Mouse (Mus musculus): Measurements from ENCODE around the gene Dlgap1. TPM values are rescaled to one million over a fixed set of nuclear protein-coding genes. Genes with fewer than 3 reads are reported as not detected.

Dlgap1 gene
- polyA plus RNA-seq, 1 experiment from 2014 or later: 7.4 TPM

DNA sequence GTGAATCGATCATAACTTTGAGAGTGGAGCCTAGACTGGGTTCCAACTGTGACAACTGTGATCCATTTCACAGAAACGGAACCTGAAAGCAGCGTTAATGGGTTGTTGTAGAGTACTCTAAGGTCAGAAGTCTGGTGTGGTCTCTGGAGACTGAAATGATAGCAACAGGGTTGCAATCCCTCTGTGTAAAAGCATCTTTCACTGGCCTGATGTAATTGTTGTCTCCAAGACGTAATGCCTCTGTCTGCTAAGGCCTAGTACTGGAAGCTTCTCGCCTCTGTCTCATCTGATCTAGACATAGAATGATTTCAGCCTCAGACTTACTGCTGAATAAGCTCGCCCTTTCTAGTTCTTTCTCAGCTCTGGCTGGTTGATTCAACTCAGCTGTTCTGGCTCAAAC, 721.3 kb downstream of the Dlgap1 start:
- H3K27me3 ChIP-seq: no peaks in the 10 kb centered on the region
- H3K36me3 ChIP-seq (replicated peaks): no peaks in the 10 kb centered on the region
- WGBS: 94% methylated on average over 6 of the region's 6 CpGs
- no peak overlapping the region for H3K9ac ChIP-seq
- H3K27ac ChIP-seq: no peak overlapping the region
- no peak overlapping the region for H3K4me3 ChIP-seq (replicated peaks)
- no peak for ATAC-seq (ENCODE audit: low FRiP score)
- H3K4me2 ChIP-seq: no peak overlapping the region
- H3K9me3 ChIP-seq: no peaks in the 10 kb centered on the region
- H3K4me1 ChIP-seq: no peaks in the 10 kb centered on the region

DNA sequence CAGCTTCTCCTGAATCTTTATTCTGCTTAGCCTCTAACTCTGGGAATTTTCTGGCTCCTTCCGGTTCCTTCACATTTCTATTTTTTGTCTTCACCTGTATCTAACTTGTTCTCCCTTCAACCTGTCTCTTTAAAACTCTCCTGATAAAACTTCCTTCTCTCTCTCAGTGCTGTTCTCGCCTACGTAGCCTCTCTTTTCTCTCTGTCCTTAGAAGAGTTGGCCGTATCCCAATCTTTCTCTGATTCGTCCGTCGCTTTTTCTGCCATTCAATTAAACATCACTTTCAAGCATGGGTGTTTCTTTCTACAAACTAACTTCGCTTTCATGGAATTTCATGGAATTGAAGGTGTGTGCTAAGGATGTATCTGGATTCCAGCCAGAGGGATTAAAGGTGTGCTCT, 721.7 kb downstream of the Dlgap1 start:
- H3K4me3 ChIP-seq (replicated peaks): no peak overlapping the region
- H3K4me1 ChIP-seq: no peaks in the 10 kb centered on the region
- H3K27me3 ChIP-seq: no peaks in the 10 kb centered on the region
- H3K4me2 ChIP-seq: no peak overlapping the region
- ATAC-seq (ENCODE audit: low FRiP score): no peak
- H3K27ac ChIP-seq: no peak overlapping the region
- no peaks in the 10 kb centered on the region for H3K9me3 ChIP-seq
- H3K9ac ChIP-seq: no peak overlapping the region
- 91% methylated on average over 8 of the region's 8 CpGs for WGBS
- H3K36me3 ChIP-seq (replicated peaks): no peaks in the 10 kb centered on the region

DNA sequence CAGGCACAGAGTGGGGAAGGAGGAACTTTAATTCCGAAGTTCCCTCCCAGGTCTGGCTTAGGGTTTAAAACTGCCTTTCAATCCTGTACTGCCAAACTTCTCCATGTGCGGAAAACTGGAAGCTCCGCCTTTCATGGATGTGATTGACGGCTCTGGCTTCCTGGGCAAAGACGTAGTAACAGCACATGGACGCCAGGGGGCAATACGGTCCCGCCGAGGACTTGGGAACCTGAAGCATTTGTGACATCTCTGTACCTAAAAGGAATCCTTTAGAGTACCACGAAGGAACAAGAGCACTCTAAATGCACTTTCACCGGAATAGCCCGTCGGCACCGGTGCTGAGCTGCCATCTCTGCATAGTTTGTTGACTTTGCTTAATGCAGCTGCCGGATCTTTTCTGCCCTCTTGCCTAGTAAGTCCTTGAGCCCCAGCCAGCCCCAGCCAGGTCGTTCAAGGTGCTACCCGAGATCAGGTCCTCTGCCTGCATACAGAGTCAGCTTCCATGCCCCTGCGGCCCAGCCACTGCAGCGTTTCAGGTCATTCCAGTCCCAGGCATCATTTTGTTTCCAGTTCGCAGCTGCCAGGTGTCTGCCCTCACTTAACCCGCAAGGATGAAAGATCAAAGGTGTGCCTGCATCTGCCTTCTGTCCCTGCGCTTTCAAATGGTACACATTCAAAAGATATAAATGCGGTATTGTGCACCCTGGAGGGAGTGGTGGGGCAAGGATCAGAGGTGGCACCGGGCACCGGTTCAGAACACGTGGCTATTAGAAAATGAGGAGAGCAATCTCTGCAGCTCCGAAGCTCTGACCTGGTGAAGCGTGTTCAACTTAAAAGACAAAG, 738.3 kb downstream of the Dlgap1 start:
- Histone ChIP-seq H3K27me3 (peaks cover 15% of the 10 kb centered on the region), H3K4me1 (peaks cover 8% of the 10 kb centered on the region; the same call in 1 of the 2 replicates), H3K9me3 (no peaks in the 10 kb centered on the region), H3K4me3 (replicated peaks) (peak overlapping the region; percentile 23), H3K36me3 (replicated peaks) (no peaks in the 10 kb centered on the region), H3K27ac (no peak overlapping the region), H3K9ac (0 out of 2 replicates have a peak overlapping the region, but pooled peaks have one; percentile 17), H3K4me2 (peak overlapping the region; percentile 54)
- peak; percentile 75 for ATAC-seq (ENCODE audit: low FRiP score)
- 5% methylated on average over 28 of the region's 28 CpGs for WGBS

DNA sequence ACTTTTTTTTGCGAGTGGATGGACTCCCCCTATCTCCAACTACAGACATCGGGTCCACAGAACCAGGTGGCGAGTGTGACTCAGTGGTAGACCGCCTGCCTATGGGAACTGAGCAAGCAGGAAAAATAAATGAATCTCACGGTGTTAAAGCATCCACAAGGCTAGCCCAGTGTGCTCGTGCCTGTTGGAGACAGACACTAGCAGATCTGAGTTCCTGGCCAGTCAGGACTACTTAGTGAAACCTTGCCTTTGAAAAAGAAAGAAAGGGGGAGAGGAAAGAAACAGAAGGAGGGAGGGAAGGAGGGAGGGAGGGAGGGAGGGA, 738.9 kb downstream of the Dlgap1 start:
- Histone ChIP-seq H3K27ac (no peak overlapping the region), H3K4me1 (peaks cover 8% of the 10 kb centered on the region; the same call in 1 of the 2 replicates)

DNA sequence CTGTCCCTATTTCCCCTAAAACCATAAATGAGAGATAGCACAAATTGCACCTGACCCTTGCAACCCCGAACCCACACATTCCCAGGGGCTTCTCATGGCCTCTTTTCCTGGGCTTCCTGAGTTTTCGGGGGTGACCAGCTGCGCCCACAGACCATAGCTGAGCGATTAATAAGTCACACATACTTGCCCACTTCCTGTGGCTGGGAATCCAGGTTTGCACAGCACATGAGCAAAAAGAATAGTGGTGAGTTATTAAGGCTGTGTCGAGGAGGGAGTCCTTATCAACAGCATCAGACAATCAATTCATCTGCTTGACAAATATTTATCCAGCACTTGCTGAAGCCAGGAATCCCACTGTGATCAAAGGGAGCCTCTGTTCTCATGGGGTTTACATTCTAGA, 740.7 kb downstream of the Dlgap1 start:
- peaks cover 8% of the 10 kb centered on the region; the same call in 1 of the 2 replicates for H3K4me1 ChIP-seq
- H3K9ac ChIP-seq: no peak overlapping the region
- H3K36me3 ChIP-seq (replicated peaks): no peaks in the 10 kb centered on the region
- no peak for ATAC-seq (ENCODE audit: low FRiP score)
- no peaks in the 10 kb centered on the region for H3K9me3 ChIP-seq
- H3K27ac ChIP-seq: no peak overlapping the region
- no peak overlapping the region for H3K4me3 ChIP-seq (replicated peaks)
- WGBS: 79% methylated on average over 5 of the region's 5 CpGs
- H3K4me2 ChIP-seq: no peak overlapping the region
- H3K27me3 ChIP-seq: peaks cover 15% of the 10 kb centered on the region

More for the DNA sequence above, 738.9 kb downstream of the Dlgap1 start:
- peak overlapping the region; percentile 54; the same call in 1 of the 2 replicates for H3K4me2 ChIP-seq
- H3K4me3 ChIP-seq (replicated peaks): no peak overlapping the region
- H3K36me3 ChIP-seq (replicated peaks): no peaks in the 10 kb centered on the region
- H3K27me3 ChIP-seq: peaks cover 15% of the 10 kb centered on the region
- ATAC-seq (ENCODE audit: low FRiP score): no peak
- H3K9ac ChIP-seq: no peak overlapping the region
- 37% methylated on average over 6 of the region's 6 CpGs for WGBS
- no peaks in the 10 kb centered on the region for H3K9me3 ChIP-seq

DNA sequence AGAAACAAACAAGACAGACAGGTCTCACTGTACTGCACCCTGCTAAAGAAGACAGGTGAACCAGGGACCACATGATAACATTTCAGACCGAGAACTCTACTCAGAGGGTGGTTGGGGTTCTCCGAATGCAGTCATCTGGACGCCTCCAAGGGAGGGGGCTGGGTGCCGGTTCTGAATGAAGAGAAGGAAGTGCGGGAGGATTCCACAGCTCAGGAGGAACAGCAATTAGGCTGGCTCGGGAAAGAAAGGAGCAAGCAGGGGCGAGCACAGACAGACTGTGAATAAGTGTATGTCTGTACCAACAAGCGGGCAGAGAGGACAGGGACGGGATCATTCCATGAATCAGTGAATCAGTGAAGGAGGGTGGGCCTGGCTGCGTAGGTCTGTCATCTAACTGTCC, 744.6 kb downstream of the Dlgap1 start:
- Histone ChIP-seq H3K27ac (no peak overlapping the region), H3K36me3 (replicated peaks) (no peaks in the 10 kb centered on the region), H3K4me2 (no peak overlapping the region), H3K9ac (no peak overlapping the region), H3K4me3 (replicated peaks) (no peak overlapping the region), H3K4me1 (no peaks in the 10 kb centered on the region), H3K9me3 (no peaks in the 10 kb centered on the region), H3K27me3 (peaks cover 5% of the 10 kb centered on the region; the same call in 1 of the 2 replicates)
- ATAC-seq (ENCODE audit: low FRiP score): no peak
- WGBS: 53% methylated on average over 10 of the region's 10 CpGs

DNA sequence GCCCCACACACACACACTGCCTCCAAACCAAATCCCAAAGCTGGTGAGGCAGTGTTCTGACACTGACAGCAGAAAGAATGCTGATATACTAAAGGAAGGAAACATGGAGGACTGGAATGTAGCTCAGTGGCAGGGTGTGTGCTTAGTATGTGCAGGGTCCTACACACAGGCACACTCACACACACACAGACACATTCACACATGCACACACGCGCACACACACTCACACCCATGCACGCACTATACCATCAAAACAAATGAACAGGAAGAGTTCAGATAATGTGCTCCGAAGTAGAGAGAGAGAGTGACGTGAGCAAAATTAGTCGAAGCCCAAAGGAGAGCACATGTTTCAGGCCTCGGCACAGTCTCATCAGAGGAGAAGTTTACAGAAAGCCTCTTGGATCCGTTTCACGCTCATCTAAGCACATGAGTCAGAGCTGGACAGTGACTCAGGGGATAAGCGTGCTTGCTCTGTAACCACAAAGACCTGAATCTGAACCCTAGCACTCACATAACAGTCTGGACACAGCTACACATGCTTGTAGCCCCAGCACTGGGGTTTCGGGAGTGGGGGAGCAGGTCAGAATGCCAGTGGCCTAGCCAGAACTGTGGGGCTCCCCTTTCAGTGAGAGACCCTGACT, 750.9 kb downstream of the Dlgap1 start:
- no peak overlapping the region for H3K27ac ChIP-seq
- no peak for ATAC-seq (ENCODE audit: low FRiP score)

DNA sequence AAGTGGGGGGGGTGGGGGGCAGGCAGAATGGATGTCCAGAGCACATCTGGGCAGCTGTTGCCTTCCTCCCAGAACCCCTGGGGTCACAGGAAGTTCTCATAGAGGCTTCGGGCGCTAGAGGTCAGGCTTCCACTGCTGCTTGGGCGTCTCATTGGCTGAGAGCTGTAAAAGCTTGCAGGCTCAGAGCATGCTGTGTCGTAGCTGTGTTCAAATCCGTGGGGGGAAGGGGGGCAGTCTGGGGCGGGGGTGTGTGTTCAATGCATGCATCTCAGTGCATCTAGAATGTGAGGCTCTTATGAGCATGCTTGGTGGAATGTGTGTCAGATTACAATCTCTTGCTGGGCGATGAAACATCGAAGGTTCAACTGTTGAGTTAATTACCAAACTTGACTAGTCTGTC, 751.9 kb downstream of the Dlgap1 start:
- Histone ChIP-seq H3K4me3 (replicated peaks) (no peak overlapping the region), H3K4me1 (peaks cover 5% of the 10 kb centered on the region; the same call in 1 of the 2 replicates), H3K27ac (no peak overlapping the region), H3K4me2 (no peak overlapping the region), H3K36me3 (replicated peaks) (no peaks in the 10 kb centered on the region), H3K9me3 (no peaks in the 10 kb centered on the region), H3K9ac (no peak overlapping the region), H3K27me3 (no peaks in the 10 kb centered on the region; the same call in 1 of the 2 replicates)
- no peak for ATAC-seq (ENCODE audit: low FRiP score)
- 31% methylated on average over 8 of the region's 8 CpGs for WGBS

More for the DNA sequence above, 750.9 kb downstream of the Dlgap1 start:
- Histone ChIP-seq H3K9me3 (no peaks in the 10 kb centered on the region), H3K4me2 (no peak overlapping the region), H3K36me3 (replicated peaks) (no peaks in the 10 kb centered on the region), H3K9ac (no peak overlapping the region), H3K4me3 (replicated peaks) (no peak overlapping the region), H3K27me3 (no peaks in the 10 kb centered on the region; the same call in 1 of the 2 replicates), H3K4me1 (peaks cover 5% of the 10 kb centered on the region; the same call in 1 of the 2 replicates)
- 87% methylated on average over 11 of the region's 11 CpGs for WGBS

DNA sequence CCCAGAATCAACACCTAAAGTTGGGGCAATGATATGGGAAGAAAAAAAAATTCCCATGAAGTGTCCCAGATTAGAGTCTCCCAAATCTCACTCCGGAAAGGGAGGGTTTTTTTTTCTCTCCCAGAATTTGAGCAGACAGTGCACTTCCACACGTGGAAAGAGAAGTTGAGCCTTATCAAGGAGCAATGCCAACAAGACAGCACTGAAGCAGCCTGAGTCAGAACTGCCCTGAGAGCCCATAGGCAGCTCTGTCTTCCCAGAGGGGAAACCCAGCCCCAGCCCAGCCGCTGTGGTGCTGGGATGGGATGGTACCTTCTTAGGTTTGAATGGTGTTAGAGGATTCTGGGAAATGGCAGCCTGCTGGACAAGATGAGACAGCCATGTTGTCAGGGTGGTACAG, 753.3 kb downstream of the Dlgap1 start:
- no peak overlapping the region for H3K9ac ChIP-seq
- no peaks in the 10 kb centered on the region for H3K36me3 ChIP-seq (replicated peaks)
- H3K9me3 ChIP-seq: no peaks in the 10 kb centered on the region
- no peak overlapping the region for H3K4me2 ChIP-seq
- no peak overlapping the region for H3K27ac ChIP-seq
- WGBS: 87% methylated on average over 3 of the region's 3 CpGs
- peaks cover 5% of the 10 kb centered on the region; the same call in 1 of the 2 replicates for H3K4me1 ChIP-seq
- ATAC-seq (ENCODE audit: low FRiP score): no peak
- H3K27me3 ChIP-seq: no peaks in the 10 kb centered on the region; the same call in 1 of the 2 replicates
- H3K4me3 ChIP-seq (replicated peaks): no peak overlapping the region

DNA sequence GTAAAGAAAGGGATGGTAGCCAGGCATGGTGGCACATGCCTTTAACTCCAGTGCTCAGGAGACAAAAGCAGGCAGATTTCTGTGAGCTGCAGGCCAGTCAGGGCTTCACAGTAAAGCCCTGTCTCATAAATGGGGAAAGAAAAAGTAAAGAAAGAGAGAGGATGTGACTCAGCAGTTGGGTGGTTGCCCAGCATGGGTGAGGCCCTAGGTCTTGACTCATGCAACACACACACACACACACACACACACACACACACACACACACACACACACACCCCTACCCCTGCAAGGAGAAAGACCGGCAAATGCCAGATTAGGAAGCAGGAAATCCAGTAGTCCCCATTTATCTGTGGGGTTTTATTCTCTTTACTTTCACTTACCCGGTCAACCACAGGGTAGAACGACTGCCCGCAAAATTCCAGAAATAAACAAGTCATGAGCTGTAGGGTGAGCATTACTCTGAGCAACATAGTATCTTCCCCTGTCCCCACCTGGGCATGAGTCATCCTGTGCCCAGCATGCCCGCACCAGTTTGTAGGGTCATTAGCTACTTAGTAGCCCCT, 759.9 kb downstream of the Dlgap1 start:
- no peak overlapping the region for H3K4me2 ChIP-seq
- no peaks in the 10 kb centered on the region for H3K27me3 ChIP-seq
- no peaks in the 10 kb centered on the region for H3K9me3 ChIP-seq
- H3K9ac ChIP-seq: no peak overlapping the region
- no peak overlapping the region for H3K4me3 ChIP-seq (replicated peaks)
- H3K27ac ChIP-seq: no peak overlapping the region
- 97% methylated on average over 5 of the region's 5 CpGs for WGBS
- no peaks in the 10 kb centered on the region for H3K4me1 ChIP-seq
- no peak for ATAC-seq (ENCODE audit: low FRiP score)
- no peaks in the 10 kb centered on the region for H3K36me3 ChIP-seq (replicated peaks)

DNA sequence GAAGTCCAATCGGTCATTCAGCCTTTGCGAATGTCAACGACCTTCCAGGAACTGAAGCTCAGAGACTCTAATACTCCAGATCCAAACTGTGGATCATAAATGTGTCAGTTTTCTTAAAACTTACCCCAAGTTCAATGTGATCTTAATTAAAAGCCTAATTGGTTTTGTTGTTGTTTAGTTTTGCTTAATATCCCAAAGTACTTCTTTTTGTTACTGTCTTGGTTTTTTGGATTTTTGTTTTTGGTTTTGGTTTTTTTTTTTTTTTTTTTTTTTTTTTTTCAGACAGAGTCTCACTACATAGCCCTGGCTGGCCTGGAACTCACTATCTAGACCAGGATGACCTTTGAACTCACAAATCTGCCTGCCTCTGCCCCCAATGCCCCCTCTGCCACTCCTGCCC, 765.9 kb downstream of the Dlgap1 start:
- no peak for ATAC-seq (ENCODE audit: low FRiP score)
- no peaks in the 10 kb centered on the region for H3K9me3 ChIP-seq
- no peak overlapping the region for H3K4me2 ChIP-seq
- no peak overlapping the region for H3K27ac ChIP-seq
- H3K4me1 ChIP-seq: peaks cover 18% of the 10 kb centered on the region
- H3K4me3 ChIP-seq (replicated peaks): no peak overlapping the region
- no peaks in the 10 kb centered on the region for H3K36me3 ChIP-seq (replicated peaks)
- no peak overlapping the region for H3K9ac ChIP-seq
- 94% methylated on average over 3 of the region's 3 CpGs for WGBS
- no peaks in the 10 kb centered on the region for H3K27me3 ChIP-seq

DNA sequence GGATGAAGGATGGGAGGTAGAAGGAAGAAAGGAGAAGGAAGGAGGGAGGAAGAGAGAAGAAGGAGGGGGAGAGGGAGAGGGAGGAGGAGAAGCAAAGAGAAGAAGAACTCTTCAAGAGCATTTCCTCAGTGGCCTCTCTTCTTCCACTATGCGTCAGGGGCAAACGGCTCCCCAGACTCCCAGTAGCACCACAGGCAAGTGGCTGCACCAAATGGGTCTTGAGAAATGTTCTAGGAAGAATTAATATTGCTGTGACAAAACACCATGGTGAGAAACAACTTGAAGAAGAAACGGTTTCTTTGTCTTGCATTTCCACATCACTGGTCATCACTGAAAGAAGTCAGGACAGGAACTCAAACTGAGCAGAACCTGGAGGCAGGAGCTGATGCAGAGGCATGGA, 766.5 kb downstream of the Dlgap1 start:
- no peak for ATAC-seq (ENCODE audit: low FRiP score)
- Histone ChIP-seq H3K4me1 (peaks cover 18% of the 10 kb centered on the region), H3K9me3 (no peaks in the 10 kb centered on the region), H3K27me3 (no peaks in the 10 kb centered on the region), H3K4me3 (replicated peaks) (no peak overlapping the region), H3K9ac (no peak overlapping the region), H3K36me3 (replicated peaks) (no peaks in the 10 kb centered on the region), H3K4me2 (no peak overlapping the region), H3K27ac (no peak overlapping the region)
- 74% methylated on average over 3 of the region's 3 CpGs for WGBS
